Mouse (Mus musculus) liver, postnatal 0 days (tissue): ENCODE measurements around the gene Abhd10.

ENCODE experiments used
- CTCF ChIP-seq: sonication (generic); IDR thresholded peaks from 2 replicates; pipeline ENCODE4 v1.5.1; 2016; ENCODE audit warnings: antibody characterized with exemption, low read depth
- EP300 ChIP-seq: IDR thresholded peaks from 2 replicates; pipeline ENCODE4 v1.6.1; 2016; ENCODE audit warnings: antibody characterized with exemption, low read depth, mild to moderate bottlenecking

DNA sequence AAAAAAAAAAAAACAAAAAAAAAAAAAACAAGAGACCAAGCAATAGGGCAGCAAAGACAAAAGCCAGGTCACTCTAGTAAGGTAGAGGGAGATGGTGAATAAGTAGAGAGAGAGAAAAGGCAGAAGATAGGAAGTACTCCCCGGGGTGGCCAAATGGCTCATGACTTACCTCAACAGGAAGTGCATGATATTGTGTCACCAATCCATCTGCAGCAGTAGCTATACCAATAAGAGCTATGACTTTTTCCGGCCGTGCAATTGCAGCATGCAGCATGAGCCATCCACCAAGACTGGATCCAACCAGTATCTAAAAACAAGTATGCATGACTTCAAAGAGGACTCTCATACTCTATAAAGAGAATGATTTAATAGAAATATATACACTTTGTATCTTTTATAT, 6.0 kb downstream of the Abhd10 start:
- TF ChIP-seq CTCF, result no peak
- no peak for TF ChIP-seq EP300
